Mouse (Mus musculus): ENCODE results near the gene Aldh16a1. TPM values are rescaled to one million over a fixed set of nuclear protein-coding genes. Genes with fewer than 3 reads are reported as not detected.
"Not testable (repeated sequence)": the region's sequence is repeated elsewhere in the genome, so short reads cannot be mapped to it uniquely, and the experiment has no call there.

Aldh16a1 gene
- polyA plus RNA-seq, 1 experiment from 2014 or later, result 66.6 TPM

- Histone ChIP-seq H3K4me1 (replicated peaks; ENCODE audit: control insufficient read depth, insufficient read depth, low read length) (peaks cover 21% of the 10 kb centered on the region), H3K4me2 (ENCODE audit: low read length) (peak overlapping the region; percentile 97), H3K9ac (ENCODE audit: low read length) (peak overlapping the region; percentile 60), H3K36me3 (ENCODE audit: control insufficient read depth, insufficient read depth, low read length) (peaks cover 29% of the 10 kb centered on the region), H3K9me3 (ENCODE audit: control insufficient read depth, low read length) (no peaks in the 10 kb centered on the region), H3K27ac (ENCODE audit: low read depth) (peak overlapping the region; percentile 76; the same call in 1 of the 2 replicates), H3K27me3 (replicated peaks; ENCODE audit: control insufficient read depth, insufficient read depth, low read length) (no peaks in the 10 kb centered on the region), H3K4me3 (ENCODE audit: low read depth, low read length) (peak overlapping the region; percentile 50)
- 62% methylated on average over 15 of the region's 15 CpGs for WGBS
- ATAC-seq (replicated peaks; ENCODE audit: low FRiP score, low TSS enrichment, low read depth) (no peak), DNase-seq (ENCODE audit: low spot score) (no peak)
Observed at GRCm38 (mm10) chr7:45129776-45130512, 24.4 kb downstream of the Aldh16a1 start.

- under 1% methylated on average over 17 of the region's 17 CpGs for WGBS
- Histone ChIP-seq H3K4me2 (ENCODE audit: low read length) (peak overlapping the region; percentile 97), H3K27me3 (replicated peaks; ENCODE audit: control insufficient read depth, insufficient read depth, low read length) (no peaks in the 10 kb centered on the region), H3K4me1 (replicated peaks; ENCODE audit: control insufficient read depth, insufficient read depth, low read length) (peaks cover 23% of the 10 kb centered on the region), H3K27ac (ENCODE audit: low read depth) (peak overlapping the region; percentile 76), H3K9me3 (ENCODE audit: control insufficient read depth, low read length) (no peaks in the 10 kb centered on the region), H3K4me3 (ENCODE audit: low read depth, low read length) (peak overlapping the region; percentile 50), H3K36me3 (ENCODE audit: control insufficient read depth, insufficient read depth, low read length) (peaks cover 29% of the 10 kb centered on the region), H3K9ac (ENCODE audit: low read length) (peak overlapping the region; percentile 60)
- ATAC-seq (replicated peaks; ENCODE audit: low FRiP score, low TSS enrichment, low read depth), result no peak; the same call in 1 of the 2 replicates
- DNase-seq (ENCODE audit: low spot score), result no peak
Observed at GRCm38 (mm10) chr7:45129318-45129717, 25.1 kb downstream of the Aldh16a1 start.

GRCm38 (mm10) chr7:45128624-45129246, 25.6 kb downstream of the Aldh16a1 start, which contains the start of gene Rpl13a:
TSS of gene Rpl13a (minus strand) at chr7:45128761.
- DNase-seq (ENCODE audit: low spot score) (peak; percentile 98), ATAC-seq (replicated peaks; ENCODE audit: low FRiP score, low TSS enrichment, low read depth) (peak; percentile 92)
- no peaks in the 10 kb centered on the region for H3K27me3 ChIP-seq (replicated peaks; ENCODE audit: control insufficient read depth, insufficient read depth, low read length)
- no peaks in the 10 kb centered on the region for H3K9me3 ChIP-seq (ENCODE audit: control insufficient read depth, low read length)
- peak within 1 kb of the TSS; percentile 97 for H3K4me2 ChIP-seq (ENCODE audit: low read length)
- under 1% methylated on average over 48 of the region's 48 CpGs for WGBS
- peak within 1 kb of the TSS; percentile 99 for H3K9ac ChIP-seq (ENCODE audit: low read length)
- peak within 1 kb of the TSS; percentile 91 for H3K27ac ChIP-seq (ENCODE audit: low read depth)
- H3K4me3 ChIP-seq (ENCODE audit: low read depth, low read length), result peak within 1 kb of the TSS; percentile 100
- peaks cover 23% of the 10 kb centered on the region for H3K4me1 ChIP-seq (replicated peaks; ENCODE audit: control insufficient read depth, insufficient read depth, low read length)
- H3K36me3 ChIP-seq (ENCODE audit: control insufficient read depth, insufficient read depth, low read length), result peaks cover 29% of the 10 kb centered on the region

GRCm38 (mm10) chr7:45127700-45128224, 26.6 kb downstream of the Aldh16a1 start:
- Histone ChIP-seq H3K9ac (ENCODE audit: low read length) (peak overlapping the region; percentile 99), H3K27me3 (replicated peaks; ENCODE audit: control insufficient read depth, insufficient read depth, low read length) (no peaks in the 10 kb centered on the region), H3K4me3 (ENCODE audit: low read depth, low read length) (peak overlapping the region; percentile 100), H3K4me2 (ENCODE audit: low read length) (peak overlapping the region; percentile 97), H3K4me1 (replicated peaks; ENCODE audit: control insufficient read depth, insufficient read depth, low read length) (peaks cover 29% of the 10 kb centered on the region), H3K27ac (ENCODE audit: low read depth) (peak overlapping the region; percentile 91), H3K36me3 (ENCODE audit: control insufficient read depth, insufficient read depth, low read length) (peaks cover 34% of the 10 kb centered on the region), H3K9me3 (ENCODE audit: control insufficient read depth, low read length) (no peaks in the 10 kb centered on the region)
- WGBS, result under 1% methylated on average over 6 of the region's 6 CpGs
- ATAC-seq (replicated peaks; ENCODE audit: low FRiP score, low TSS enrichment, low read depth), result no peak
- DNase-seq (ENCODE audit: low spot score), result no peak

GRCm38 (mm10) chr7:45126844-45127699, 27.3 kb downstream of the Aldh16a1 start:
- Histone ChIP-seq H3K27me3 (replicated peaks; ENCODE audit: control insufficient read depth, insufficient read depth, low read length) (no peaks in the 10 kb centered on the region), H3K4me1 (replicated peaks; ENCODE audit: control insufficient read depth, insufficient read depth, low read length) (peaks cover 33% of the 10 kb centered on the region), H3K36me3 (ENCODE audit: control insufficient read depth, insufficient read depth, low read length) (peaks cover 41% of the 10 kb centered on the region), H3K9me3 (ENCODE audit: control insufficient read depth, low read length) (no peaks in the 10 kb centered on the region), H3K4me3 (ENCODE audit: low read depth, low read length) (peak overlapping the region; percentile 100), H3K4me2 (ENCODE audit: low read length) (peak overlapping the region; percentile 97), H3K9ac (ENCODE audit: low read length) (peak overlapping the region; percentile 99), H3K27ac (ENCODE audit: low read depth) (peak overlapping the region; percentile 91)
- ATAC-seq (replicated peaks; ENCODE audit: low FRiP score, low TSS enrichment, low read depth), result no peak
- DNase-seq (ENCODE audit: low spot score), result no peak
- 38% methylated on average over 21 of the region's 21 CpGs for WGBS

GRCm38 (mm10) chr7:45126147-45126843, 28.1 kb downstream of the Aldh16a1 start:
- ATAC-seq (replicated peaks; ENCODE audit: low FRiP score, low TSS enrichment, low read depth), result no peak
- peaks cover 49% of the 10 kb centered on the region for H3K36me3 ChIP-seq (ENCODE audit: control insufficient read depth, insufficient read depth, low read length)
- 75% methylated on average over 17 of the region's 17 CpGs for WGBS

GRCm38 (mm10) chr7:45125649-45126048, 28.7 kb downstream of the Aldh16a1 start:
- peaks cover 55% of the 10 kb centered on the region for H3K36me3 ChIP-seq (ENCODE audit: control insufficient read depth, insufficient read depth, low read length)
- H3K27me3 ChIP-seq (replicated peaks; ENCODE audit: control insufficient read depth, insufficient read depth, low read length), result not testable (repeated sequence)

More at GRCm38 (mm10) chr7:45126147-45126843, 28.1 kb downstream of the Aldh16a1 start:
- Histone ChIP-seq H3K27me3 (replicated peaks; ENCODE audit: control insufficient read depth, insufficient read depth, low read length) (no peaks in the 10 kb centered on the region), H3K9ac (ENCODE audit: low read length) (peak overlapping the region; percentile 99), H3K4me1 (replicated peaks; ENCODE audit: control insufficient read depth, insufficient read depth, low read length) (peaks cover 39% of the 10 kb centered on the region), H3K27ac (ENCODE audit: low read depth) (peak overlapping the region; percentile 91), H3K9me3 (ENCODE audit: control insufficient read depth, low read length) (no peaks in the 10 kb centered on the region), H3K4me3 (ENCODE audit: low read depth, low read length) (peak overlapping the region; percentile 100), H3K4me2 (ENCODE audit: low read length) (peak overlapping the region; percentile 97)
- DNase-seq (ENCODE audit: low spot score), result no peak

More at GRCm38 (mm10) chr7:45125649-45126048, 28.7 kb downstream of the Aldh16a1 start:
- not testable (repeated sequence) for ATAC-seq (replicated peaks; ENCODE audit: low FRiP score, low TSS enrichment, low read depth); H3K9ac ChIP-seq (ENCODE audit: low read length); DNase-seq (ENCODE audit: low spot score); H3K9me3 ChIP-seq (ENCODE audit: control insufficient read depth, low read length)
- 72% methylated on average over 5 of the region's 5 CpGs for WGBS
- Histone ChIP-seq H3K4me1 (replicated peaks; ENCODE audit: control insufficient read depth, insufficient read depth, low read length) (peaks cover 39% of the 10 kb centered on the region), H3K27ac (ENCODE audit: low read depth) (peak overlapping the region; percentile 9; the same call in 1 of the 2 replicates), H3K4me3 (ENCODE audit: low read depth, low read length) (peak overlapping the region; percentile 100), H3K4me2 (ENCODE audit: low read length) (peak overlapping the region; percentile 97)
